Mouse (Mus musculus): ENCODE results near the gene Gm21900.
"Not testable (repeated sequence)": the region's sequence is repeated elsewhere in the genome, so short reads cannot be mapped to it uniquely, and the experiment has no call there.

Gm21900 gene

GRCm38 (mm10) chrY:10616061-10616460 lies at the start of gene Gm21900:
Gene Gm21900 (plus strand): TSS chrY:10616361.
- DNase-seq (ENCODE audit: low read depth, low spot score): not testable (repeated sequence)

- not testable (repeated sequence) for DNase-seq (ENCODE audit: low read depth, low spot score)
These were observed 27.4 kb downstream of the Gm21900 start for GRCm38 (mm10) chrY:10643516-10643915.
